Mouse (Mus musculus): ENCODE measurements at regions not wholly inside any gene's neighbourhood (a gene's known extent, or its start where the extent isn't known, plus 50 kb on each side); places are given as distances from the start of the nearest gene placed in this dataset.
A peak's percentile ranks its signal among the peaks of the same experiment; 100 is the strongest.
"Not testable (repeated sequence)": the region's sequence is repeated elsewhere in the genome, so short reads cannot be mapped to it uniquely, and the experiment has no call there.

DNA sequence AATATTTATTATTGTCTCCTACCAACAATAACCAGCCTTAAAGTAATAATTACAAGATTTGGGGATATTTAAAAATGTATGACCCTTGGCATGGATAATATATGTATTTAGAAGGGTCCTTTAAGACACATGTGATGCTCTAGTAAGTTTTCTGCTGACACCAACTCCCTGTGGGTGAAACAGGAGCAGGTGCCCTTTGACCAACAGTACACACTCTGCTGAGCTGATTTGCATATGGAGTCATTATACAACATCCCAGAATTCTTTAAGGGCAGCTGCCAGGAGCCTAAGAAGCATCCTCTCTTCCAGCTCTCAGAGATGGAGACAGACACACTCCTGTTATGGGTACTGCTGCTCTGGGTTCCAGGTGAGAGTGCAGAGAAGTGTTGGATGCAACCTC is 274.1 kb downstream of the Rpia start:
- DNase-seq (ENCODE audit: low read depth, low spot score), result no peak

- DNase-seq (ENCODE audit: low read depth, low spot score), result peak; percentile 30
These were observed 323.2 kb downstream of the Rpia start for GRCm38 (mm10) chr6:70468623-70469479.

- DNase-seq (ENCODE audit: low read depth, low spot score), result no peak
These were observed 334.8 kb downstream of the Rpia start for GRCm38 (mm10) chr6:70457279-70457678.

GRCm38 (mm10) chr6:70434739-70435138 is 357.3 kb downstream of the Rpia start:
- DNase-seq (ENCODE audit: low read depth, low spot score), result not testable (repeated sequence)

DNA sequence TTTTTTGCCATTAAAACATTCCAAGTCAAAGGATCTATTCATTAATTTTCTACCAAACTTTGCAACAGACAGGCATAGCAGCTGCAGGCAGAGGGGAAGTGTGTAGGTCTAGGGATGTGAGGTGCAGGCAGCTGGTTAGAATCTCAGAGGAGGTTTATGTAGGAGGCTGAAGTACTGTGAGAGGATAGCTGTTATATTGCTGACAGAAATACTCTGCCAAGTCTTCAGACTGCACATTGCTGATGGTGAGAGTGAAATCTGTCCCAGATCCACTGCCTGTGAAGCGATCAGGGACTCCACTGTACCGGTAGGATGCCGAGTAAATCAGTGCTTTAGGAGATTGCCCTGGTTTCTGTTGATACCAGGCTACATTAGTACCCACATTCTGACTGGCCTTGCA is 385.7 kb downstream of the Rpia start:
- not testable (repeated sequence) for DNase-seq (ENCODE audit: low read depth, low spot score)

DNA sequence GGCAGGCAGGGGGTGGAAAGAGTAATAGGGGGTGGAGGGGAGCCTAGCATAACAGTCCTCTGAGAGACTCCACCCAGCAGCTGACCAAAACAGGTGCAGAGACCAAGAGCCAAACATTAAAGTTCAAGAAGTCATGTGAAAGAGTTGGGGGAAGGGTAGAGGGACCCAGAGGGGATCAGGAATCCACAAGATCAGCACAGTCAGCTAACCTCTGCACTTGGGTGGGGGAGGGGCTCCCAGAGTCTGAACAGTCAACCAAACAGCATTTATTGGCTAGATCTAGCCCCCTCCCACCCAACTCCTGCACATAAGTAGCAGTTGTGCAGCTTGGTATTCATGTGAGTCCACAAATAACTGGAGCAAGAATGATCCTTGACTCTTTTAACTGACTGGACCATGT is 402.2 kb downstream of the Rpia start:
- not testable (repeated sequence) for DNase-seq (ENCODE audit: low read depth, low spot score)

DNA sequence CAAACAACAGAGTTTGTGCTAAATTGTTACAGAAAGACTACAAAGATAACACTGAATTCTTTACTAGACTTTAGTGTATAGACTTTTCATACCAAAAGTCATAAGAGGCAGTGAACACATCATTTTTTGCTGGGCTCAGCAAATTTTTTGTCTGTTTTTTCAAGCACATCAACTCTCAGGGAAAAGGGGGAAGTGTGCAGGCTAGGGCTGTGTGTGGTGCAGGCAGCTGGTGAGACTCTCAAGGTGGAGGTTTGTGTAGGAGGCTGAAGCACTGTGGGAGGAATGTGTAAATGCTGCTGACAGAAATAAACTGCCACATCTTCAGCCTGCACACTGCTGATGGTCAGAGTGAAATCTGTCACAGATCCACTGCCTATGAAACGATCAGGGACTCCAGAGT is 405.6 kb downstream of the Rpia start:
- not testable (repeated sequence) for DNase-seq (ENCODE audit: low read depth, low spot score)

GRCm38 (mm10) chr6:70379339-70379738 is 412.7 kb downstream of the Rpia start:
- not testable (repeated sequence) for DNase-seq (ENCODE audit: low read depth, low spot score)

DNA sequence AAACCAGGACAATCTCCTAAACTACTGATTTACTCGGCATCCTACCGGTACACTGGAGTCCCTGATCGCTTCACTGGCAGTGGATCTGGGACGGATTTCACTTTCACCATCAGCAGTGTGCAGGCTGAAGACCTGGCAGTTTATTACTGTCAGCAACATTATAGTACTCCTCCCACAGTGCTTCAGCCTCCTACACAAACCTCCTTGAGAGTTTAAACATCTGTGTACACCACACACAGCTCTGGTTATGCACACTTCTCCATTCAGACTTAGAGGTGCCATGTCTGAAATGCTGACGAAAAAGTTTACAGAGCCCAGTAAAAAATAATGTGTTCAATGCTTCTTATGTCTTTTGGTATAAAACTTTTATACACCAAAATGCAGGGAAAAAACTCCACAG is 420.2 kb downstream of the Rpia start:
- not testable (repeated sequence) for DNase-seq (ENCODE audit: low read depth, low spot score)

GRCm38 (mm10) chr6:70356303-70356702 is 435.7 kb downstream of the Rpia start:
- DNase-seq (ENCODE audit: low read depth, low spot score), result no peak

- DNase-seq (ENCODE audit: low read depth, low spot score), result peak; percentile 8
These were observed 449.9 kb downstream of the Rpia start for GRCm38 (mm10) chr6:70342147-70342546.

GRCm38 (mm10) chr6:70340691-70341090 is 451.3 kb downstream of the Rpia start:
- DNase-seq (ENCODE audit: low read depth, low spot score), result not testable (repeated sequence)

- DNase-seq (ENCODE audit: low read depth, low spot score), result no peak
These were observed 476.7 kb downstream of the Rpia start for GRCm38 (mm10) chr6:70315318-70315717.

- DNase-seq (ENCODE audit: low read depth, low spot score), result not testable (repeated sequence)
These were observed 477.4 kb downstream of the Rpia start for GRCm38 (mm10) chr6:70314667-70315066.

DNA sequence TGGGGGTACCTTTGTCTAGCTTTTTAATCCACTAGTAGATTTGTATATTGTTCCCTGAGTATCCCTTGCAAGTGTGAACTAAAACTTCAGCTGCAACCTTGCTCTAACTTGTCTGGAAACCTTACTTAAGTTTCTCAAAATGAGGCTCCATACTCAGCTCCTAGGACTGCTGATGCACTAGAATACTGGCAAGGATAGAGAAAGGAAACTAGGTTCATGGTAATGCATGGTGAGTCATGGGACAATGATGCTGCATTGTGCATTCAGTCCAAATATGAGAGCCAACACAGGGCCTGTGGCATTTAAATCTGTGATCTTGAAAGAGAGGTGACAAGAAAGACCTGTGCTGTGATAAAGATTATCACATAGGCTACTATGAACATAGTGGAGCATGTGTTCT is 490.9 kb downstream of the Rpia start:
- not testable (repeated sequence) for DNase-seq (ENCODE audit: low read depth, low spot score)

DNA sequence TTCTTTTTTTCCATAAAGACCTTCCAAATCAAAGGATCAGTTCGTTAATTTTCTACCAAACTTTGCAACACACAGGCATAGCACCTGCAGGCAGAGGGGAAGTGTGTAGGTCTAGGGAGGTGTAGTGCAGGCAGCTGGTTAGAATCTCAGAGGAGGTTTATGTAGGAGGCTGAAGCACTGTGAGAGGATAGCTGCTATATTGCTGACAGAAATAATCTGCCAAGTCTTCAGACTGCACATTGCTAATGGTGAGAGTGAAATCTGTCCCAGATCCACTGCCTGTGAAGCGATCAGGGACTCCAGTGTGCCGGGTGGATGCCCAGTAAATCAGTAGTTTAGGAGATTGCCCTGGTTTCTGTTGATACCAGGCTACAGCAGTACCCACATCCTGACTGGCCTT is 531.8 kb downstream of the Rpia start:
- DNase-seq (ENCODE audit: low read depth, low spot score), result not testable (repeated sequence)

DNA sequence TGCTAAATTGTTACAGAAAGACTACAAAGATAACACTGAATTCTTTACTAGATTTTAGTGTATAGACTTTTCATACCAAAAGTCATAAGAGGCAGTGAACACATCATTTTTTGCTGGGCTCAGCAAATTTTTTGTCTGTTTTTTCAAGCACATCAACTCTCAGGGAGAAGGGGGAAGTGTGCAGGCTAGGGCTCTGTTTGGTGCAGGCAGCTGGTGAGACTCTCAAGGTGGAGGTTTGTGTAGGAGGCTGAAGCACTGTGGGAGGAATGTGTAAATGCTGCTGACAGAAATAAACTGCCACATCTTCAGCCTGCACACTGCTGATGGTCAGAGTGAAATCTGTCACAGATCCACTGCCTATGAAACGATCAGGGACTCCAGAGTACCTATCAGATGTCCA is 551.9 kb downstream of the Rpia start:
- not testable (repeated sequence) for DNase-seq (ENCODE audit: low read depth, low spot score)

- DNase-seq (ENCODE audit: low read depth, low spot score), result no peak
These were observed 564.9 kb downstream of the Rpia start for GRCm38 (mm10) chr6:70227166-70227565.

- not testable (repeated sequence) for DNase-seq (ENCODE audit: low read depth, low spot score)
These were observed 575.4 kb downstream of the Rpia start for GRCm38 (mm10) chr6:70216632-70217031.

GRCm38 (mm10) chr6:70215781-70216180 is 576.3 kb downstream of the Rpia start:
- not testable (repeated sequence) for DNase-seq (ENCODE audit: low read depth, low spot score)

All from ZHBTc4 (cell line).